Mouse (Mus musculus): ENCODE data around the gene Cd27. TPM values are rescaled to one million over a fixed set of nuclear protein-coding genes. Genes with fewer than 3 reads are reported as not detected.

The Cd27 gene
- 35.2 TPM for polyA plus RNA-seq (2015; fragmentation: Illumina TruSeq; extraction: RNeasy Lipid Tissue Mini Kit (QIAGEN cat#74804); ENCODE audit: insufficient read depth, low replicate concordance)

DNA sequence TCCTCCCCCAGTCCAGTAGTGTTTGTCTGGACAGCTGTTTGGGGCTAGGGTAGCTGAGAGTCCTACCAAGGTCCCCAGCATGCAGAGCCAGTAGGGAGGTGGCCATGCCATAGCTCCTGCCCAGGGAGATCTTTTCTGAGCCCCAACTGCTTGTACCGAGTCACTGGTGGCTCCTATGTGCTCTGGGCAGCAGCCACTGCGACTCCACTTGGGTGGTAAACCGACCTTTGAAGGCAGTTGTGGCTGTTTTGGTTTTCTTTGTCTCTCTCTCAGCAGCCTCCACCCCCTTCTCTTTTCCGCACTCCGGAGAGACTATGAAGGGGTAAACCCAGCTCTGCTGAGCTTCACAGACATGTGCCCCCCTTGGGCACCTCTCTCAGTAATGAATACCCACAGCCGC, at the start of gene Cd27:
Cd27 (minus strand) TSS at position 229 of the 400 bp plus-strand sequence.

DNA sequence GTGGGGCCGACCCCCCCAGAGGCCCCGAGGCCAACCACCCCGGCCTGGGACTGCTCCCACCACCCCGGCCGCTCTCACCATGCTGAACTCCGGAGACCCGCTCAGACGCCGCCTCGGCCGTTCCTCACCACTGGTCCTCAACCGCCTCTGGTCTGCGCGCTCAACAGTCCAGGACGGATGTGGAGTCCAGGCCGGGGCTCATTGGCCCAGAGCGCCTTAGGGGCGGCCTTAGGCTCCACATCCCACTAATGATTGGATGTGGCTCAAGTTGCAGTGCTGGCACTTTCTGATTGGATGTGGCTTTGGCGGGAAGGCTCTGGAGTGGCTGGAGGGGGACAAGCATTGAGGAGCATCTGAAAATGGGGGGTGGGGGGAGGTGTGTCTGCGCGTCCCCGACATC, 49.1 kb upstream of the Cd27 start, which contains the start of gene Tuba3a:
Tuba3a (minus strand) TSS at position 153 of the 400 bp plus-strand sequence.

DNA sequence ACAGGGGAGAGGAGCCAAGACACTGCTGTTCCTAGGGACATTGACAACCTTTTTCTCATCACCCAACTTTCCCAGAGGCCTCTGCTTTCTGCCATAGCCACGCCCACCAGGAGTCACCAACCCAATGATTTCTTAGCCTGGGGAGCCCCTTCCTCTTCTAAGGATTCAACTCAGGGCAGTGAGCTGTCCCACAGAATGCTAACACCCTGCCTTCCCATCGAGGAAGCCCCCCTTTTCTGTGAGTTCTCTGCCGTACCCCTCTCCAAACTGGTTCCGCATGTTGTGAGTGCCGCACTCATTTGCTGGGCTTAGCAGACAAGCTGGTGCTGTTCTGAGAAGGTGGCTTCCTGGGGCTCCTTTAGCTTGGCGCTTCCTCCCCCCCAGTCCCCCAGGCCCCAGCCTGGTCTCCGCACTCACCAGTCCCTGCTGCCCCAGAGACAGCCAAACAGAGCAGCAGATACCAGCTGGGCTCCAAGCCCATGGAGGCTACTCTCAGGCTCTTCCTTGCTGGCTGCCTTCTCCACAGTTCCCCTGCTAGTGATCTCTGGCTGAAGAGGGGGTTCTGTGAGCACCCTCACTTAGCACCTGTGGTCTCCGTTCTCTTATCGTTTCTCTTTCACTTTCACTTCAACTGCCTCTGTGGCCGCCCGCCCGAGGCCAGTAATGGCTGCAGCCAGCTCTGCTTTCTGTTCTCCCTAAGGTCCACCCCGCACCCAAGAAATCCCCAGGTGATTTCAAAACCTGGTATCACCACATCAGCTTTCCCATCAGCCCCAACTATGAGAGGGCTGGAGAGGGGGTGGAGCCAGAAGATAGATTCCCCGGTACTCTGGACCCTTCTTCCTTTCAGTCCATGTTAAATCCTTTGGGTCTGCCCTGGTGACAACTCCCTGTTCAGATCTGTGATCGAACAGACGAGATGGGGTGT, 5.4 kb downstream of the Cd27 start, which contains the start of gene Tapbpl:
Tapbpl (minus strand) TSS at position 744 of the 928 bp plus-strand sequence.

DNA sequence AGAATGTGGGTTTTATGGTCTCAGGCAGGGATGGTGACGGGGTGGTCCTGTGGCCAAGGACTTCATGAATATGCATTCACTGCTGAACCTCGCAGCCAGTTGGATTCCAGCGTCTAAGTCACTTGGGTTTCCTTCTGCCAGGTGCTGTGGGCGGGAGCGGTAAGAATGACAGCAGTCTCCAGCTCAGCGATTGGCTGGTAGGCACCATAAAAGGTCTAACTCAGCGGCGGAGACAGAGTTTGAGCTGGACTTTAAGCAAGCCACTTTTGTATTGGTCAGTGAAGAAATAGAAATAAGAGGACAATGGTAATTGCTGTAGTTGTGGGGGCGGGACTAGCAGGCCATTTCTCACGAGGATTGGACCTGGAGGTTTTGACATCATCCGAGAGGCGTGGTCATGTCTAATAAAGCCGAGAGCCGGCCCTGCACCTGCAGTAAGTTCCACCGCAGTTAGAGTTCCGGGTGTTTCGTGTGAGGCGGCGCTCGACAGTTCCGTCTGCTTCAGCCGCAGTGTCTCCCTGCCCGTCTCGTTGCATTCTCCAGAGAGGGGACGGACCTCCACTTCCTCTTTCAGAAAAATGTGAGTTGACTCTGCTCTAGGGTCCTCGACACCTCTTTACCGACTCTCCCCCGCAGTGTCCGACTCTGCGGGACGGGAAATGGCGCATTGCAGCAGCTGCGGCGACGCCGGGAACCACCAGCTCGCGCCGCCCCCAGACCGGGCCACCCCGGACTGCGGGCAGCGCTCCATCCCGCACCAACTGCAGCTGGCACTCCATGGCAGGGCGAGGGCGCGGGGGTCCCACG, 21.5 kb downstream of the Cd27 start, which contains the start of gene Vamp1:
Vamp1 (plus strand) TSS at position 404 of the 807 bp plus-strand sequence.

DNA sequence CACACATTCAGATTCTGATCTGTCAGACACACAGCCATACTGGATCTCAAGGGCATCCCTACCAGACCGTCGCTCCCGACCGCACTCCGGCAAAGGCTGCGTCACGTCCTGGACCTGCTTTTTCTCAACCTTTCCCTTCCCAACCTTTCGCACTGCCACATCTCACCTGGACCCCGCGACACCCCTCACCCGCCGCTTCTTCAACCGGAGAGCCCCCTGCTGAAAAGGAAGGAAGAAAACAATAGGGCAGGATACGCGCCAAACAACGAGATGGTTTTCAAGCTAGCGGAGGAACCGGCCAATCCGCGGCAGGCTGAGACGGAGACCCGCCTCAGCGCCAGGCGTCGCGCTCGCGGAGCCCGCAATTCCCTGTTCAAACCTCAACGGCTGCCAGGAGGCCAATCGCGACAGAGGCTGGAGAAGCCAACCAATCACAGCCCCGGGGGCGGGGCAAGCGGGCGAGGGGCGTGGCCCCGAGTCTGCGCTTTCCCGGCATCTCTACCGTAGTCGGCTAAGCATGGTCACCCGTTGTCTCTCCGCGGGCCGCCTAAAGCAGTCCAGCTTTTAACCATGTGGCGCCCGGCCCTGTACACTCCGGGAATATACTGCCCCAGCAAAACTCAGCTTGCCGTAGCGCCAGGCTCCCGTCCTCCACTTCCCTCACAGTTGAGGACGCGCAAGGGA, 45.3 kb downstream of the Cd27 start, which contains the start of the genes Ncapd2 and Mrpl51:
Ncapd2 (minus strand) TSS at position 370 of the 684 bp plus-strand sequence.
Mrpl51 (plus strand) TSS at position 470 of the 684 bp plus-strand sequence.

Other genes with a start within 250 kb of the Cd27 start
- 3.0 TPM for gene Pianp, start 240.3 kb downstream of the Cd27 start, polyA plus RNA-seq (2015; fragmentation: Illumina TruSeq; extraction: RNeasy Lipid Tissue Mini Kit (QIAGEN cat#74804); ENCODE audit: insufficient read depth, low replicate concordance)
- gene Zfp384, start 227.9 kb downstream of the Cd27 start, polyA plus RNA-seq (2015; fragmentation: Illumina TruSeq; extraction: RNeasy Lipid Tissue Mini Kit (QIAGEN cat#74804); ENCODE audit: insufficient read depth, low replicate concordance), result 76.0 TPM
- 64.2 TPM for gene Ing4, start 197.2 kb downstream of the Cd27 start, polyA plus RNA-seq (2015; fragmentation: Illumina TruSeq; extraction: RNeasy Lipid Tissue Mini Kit (QIAGEN cat#74804); ENCODE audit: insufficient read depth, low replicate concordance)
- gene Acrbp, start 187.3 kb downstream of the Cd27 start, polyA plus RNA-seq (2015; fragmentation: Illumina TruSeq; extraction: RNeasy Lipid Tissue Mini Kit (QIAGEN cat#74804); ENCODE audit: insufficient read depth, low replicate concordance), result 22.3 TPM
- gene Lpar5, start 169.1 kb downstream of the Cd27 start, polyA plus RNA-seq (2015; fragmentation: Illumina TruSeq; extraction: RNeasy Lipid Tissue Mini Kit (QIAGEN cat#74804); ENCODE audit: insufficient read depth, low replicate concordance), result 8.7 TPM
- 174 TPM for gene Chd4, start 141.0 kb downstream of the Cd27 start, polyA plus RNA-seq (2015; fragmentation: Illumina TruSeq; extraction: RNeasy Lipid Tissue Mini Kit (QIAGEN cat#74804); ENCODE audit: insufficient read depth, low replicate concordance)
- gene Nop2, start 105.1 kb downstream of the Cd27 start, polyA plus RNA-seq (2015; fragmentation: Illumina TruSeq; extraction: RNeasy Lipid Tissue Mini Kit (QIAGEN cat#74804); ENCODE audit: insufficient read depth, low replicate concordance), result 22.7 TPM
- 29.6 TPM for gene Iffo1, start 91.8 kb downstream of the Cd27 start, polyA plus RNA-seq (2015; fragmentation: Illumina TruSeq; extraction: RNeasy Lipid Tissue Mini Kit (QIAGEN cat#74804); ENCODE audit: insufficient read depth, low replicate concordance)
- gene Gapdh, start 70.5 kb downstream of the Cd27 start, polyA plus RNA-seq (2015; fragmentation: Illumina TruSeq; extraction: RNeasy Lipid Tissue Mini Kit (QIAGEN cat#74804); ENCODE audit: insufficient read depth, low replicate concordance), result 414 TPM
- 55.5 TPM for gene Ncapd2, start 45.3 kb downstream of the Cd27 start, polyA plus RNA-seq (2015; fragmentation: Illumina TruSeq; extraction: RNeasy Lipid Tissue Mini Kit (QIAGEN cat#74804); ENCODE audit: insufficient read depth, low replicate concordance)
- 61.7 TPM for gene Mrpl51, start 45.2 kb downstream of the Cd27 start, polyA plus RNA-seq (2015; fragmentation: Illumina TruSeq; extraction: RNeasy Lipid Tissue Mini Kit (QIAGEN cat#74804); ENCODE audit: insufficient read depth, low replicate concordance)
- 89.9 TPM for gene Vamp1, start 21.5 kb downstream of the Cd27 start, polyA plus RNA-seq (2015; fragmentation: Illumina TruSeq; extraction: RNeasy Lipid Tissue Mini Kit (QIAGEN cat#74804); ENCODE audit: insufficient read depth, low replicate concordance)
- 29.2 TPM for gene Tapbpl, start 5.2 kb downstream of the Cd27 start, polyA plus RNA-seq (2015; fragmentation: Illumina TruSeq; extraction: RNeasy Lipid Tissue Mini Kit (QIAGEN cat#74804); ENCODE audit: insufficient read depth, low replicate concordance)
- gene Tuba3a, start 49.0 kb upstream of the Cd27 start, polyA plus RNA-seq (2015; fragmentation: Illumina TruSeq; extraction: RNeasy Lipid Tissue Mini Kit (QIAGEN cat#74804); ENCODE audit: insufficient read depth, low replicate concordance), result not detected
- gene Ltbr, start 76.9 kb upstream of the Cd27 start, polyA plus RNA-seq (2015; fragmentation: Illumina TruSeq; extraction: RNeasy Lipid Tissue Mini Kit (QIAGEN cat#74804); ENCODE audit: insufficient read depth, low replicate concordance), result 7.2 TPM
- 0.84 TPM for gene Scnn1a, start 83.6 kb upstream of the Cd27 start, polyA plus RNA-seq (2015; fragmentation: Illumina TruSeq; extraction: RNeasy Lipid Tissue Mini Kit (QIAGEN cat#74804); ENCODE audit: insufficient read depth, low replicate concordance)
- 29.9 TPM for gene Tnfrsf1a, start 112.4 kb upstream of the Cd27 start, polyA plus RNA-seq (2015; fragmentation: Illumina TruSeq; extraction: RNeasy Lipid Tissue Mini Kit (QIAGEN cat#74804); ENCODE audit: insufficient read depth, low replicate concordance)
- gene Plekhg6, start 143.8 kb upstream of the Cd27 start, polyA plus RNA-seq (2015; fragmentation: Illumina TruSeq; extraction: RNeasy Lipid Tissue Mini Kit (QIAGEN cat#74804); ENCODE audit: insufficient read depth, low replicate concordance), result not detected

Data from spleen, adult 10 weeks (tissue).